Mouse (Mus musculus) lung, embryonic 14.5 days (tissue): ENCODE measurements around the gene Pet100. TPM values are rescaled to one million over a fixed set of nuclear protein-coding genes. Genes with fewer than 3 reads are reported as not detected.
A peak's percentile ranks its signal among the peaks of the same experiment; 100 is the strongest.

ENCODE experiments used
- ATAC-seq: fragments of 200-750 bp; cut with Nextera tagmentation; 2 replicates; pipeline ENCODE4 v1.8.0; 2017; ENCODE audit warnings: mild to moderate bottlenecking, moderate TSS enrichment, moderate library complexity; ENCODE audit not compliant: insufficient read depth
- DNase-seq: peaks from one replicate; pipeline ENCODE4 v3.0.0-alpha.2; 2015
- H3K27ac ChIP-seq: fragments of 300-500 bp; sonication (generic); 2 replicates; pipeline ENCODE4 v1.5.1; 2014; ENCODE audit warnings: low read depth, mild to moderate bottlenecking, moderate library complexity
- H3K27me3 ChIP-seq: fragments of 300-500 bp; sonication (generic); 2 replicates; pipeline ENCODE4 v1.6.1; 2014; ENCODE audit warnings: low read length, control low read depth; ENCODE audit not compliant: insufficient read depth
- H3K36me3 ChIP-seq: fragments of 300-500 bp; sonication (generic); 2 replicates; pipeline ENCODE4 v1.6.1; 2014; ENCODE audit warnings: control low read depth; ENCODE audit not compliant: insufficient read depth
- H3K4me1 ChIP-seq: fragments of 300-500 bp; sonication (generic); 2 replicates; pipeline ENCODE4 v1.6.1; 2014; ENCODE audit warnings: antibody characterized with exemption, control low read depth; ENCODE audit not compliant: insufficient read depth
- H3K4me2 ChIP-seq: fragments of 300-500 bp; sonication (generic); 2 replicates; pipeline ENCODE4 v1.6.1; 2014; ENCODE audit warnings: mild to moderate bottlenecking
- H3K4me3 ChIP-seq: fragments of 300-500 bp; sonication (generic); 2 replicates; pipeline ENCODE4 v1.5.1; 2014; ENCODE audit warnings: low read depth, low read length
- H3K9ac ChIP-seq: fragments of 300-500 bp; sonication (generic); 2 replicates; pipeline ENCODE4 v1.6.1; 2014
- H3K9me3 ChIP-seq: fragments of 300-500 bp; sonication (generic); 2 replicates; pipeline ENCODE4 v1.6.1; 2016; ENCODE audit warnings: low read depth, low read length, control low read depth
- CTCF ChIP-seq: IDR thresholded peaks from 2 replicates; pipeline ENCODE4 v1.5.1; 2016; ENCODE audit warnings: antibody characterized with exemption, low read depth
- WGBS: fragments of 180-500 bp; shearing (Covaris S2); extraction: QIAGEN DNeasy Blood & Tissue Kit; methylation state at CpG from one replicate; pipeline ENCODE4 v1.1.7; 2014; 5-methylcytosine and 5-hydroxymethylcytosine counted together
- polyA plus RNA-seq: library from polyadenylated mRNA; unstranded; fragments of >200 nt; fragmentation: Nextera tagmentation; extraction: Ambion mirVana; gene quantifications from 2 replicates; pipeline ENCODE4 v1.2.1, GENCODE M21; 2014

The Pet100 gene
- polyA plus RNA-seq, 1 experiment from 2014 or later = 79.4 TPM

DNA sequence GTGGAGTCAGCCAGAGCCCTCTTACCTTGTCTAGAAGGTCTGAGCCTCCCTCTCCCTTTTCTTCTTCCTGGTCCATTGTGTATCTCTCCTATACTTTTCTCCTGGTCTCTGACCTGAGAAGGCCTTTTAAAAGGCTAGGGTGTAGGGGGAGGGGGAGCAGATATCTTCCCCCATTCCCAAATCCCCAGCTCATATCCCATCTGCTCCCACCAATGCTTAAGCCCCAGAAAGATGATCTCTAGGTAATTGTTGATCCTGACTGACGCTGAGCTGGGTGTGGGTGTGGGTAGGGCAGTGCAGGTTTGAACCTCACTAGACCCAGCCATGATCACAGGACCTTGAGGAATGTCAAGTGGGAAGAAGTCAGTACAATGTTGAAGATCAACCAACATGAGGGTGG is 4.1 kb downstream of the Pet100 start, which contains the start of gene Pcp2:
Gene Pcp2 (minus strand): TSS at position 101 of the 400 bp plus-strand sequence.
- Histone ChIP-seq H3K27me3 (0 out of 2 replicates have a peak, but pooled peaks cover 5% of the 10 kb centered on the region), H3K36me3 (no peaks in the 10 kb centered on the region), H3K4me3 (no peak within 1 kb of the TSS), H3K9ac (no peak within 1 kb of the TSS), H3K27ac (no peak within 1 kb of the TSS), H3K9me3 (no peaks in the 10 kb centered on the region), H3K4me1 (no peaks in the 10 kb centered on the region), H3K4me2 (no peak within 1 kb of the TSS)
- TF ChIP-seq CTCF = no peak
- ATAC-seq = no peak
- 64% methylated on average over 1 of the region's 1 CpGs for WGBS
- DNase-seq = no peak

DNA sequence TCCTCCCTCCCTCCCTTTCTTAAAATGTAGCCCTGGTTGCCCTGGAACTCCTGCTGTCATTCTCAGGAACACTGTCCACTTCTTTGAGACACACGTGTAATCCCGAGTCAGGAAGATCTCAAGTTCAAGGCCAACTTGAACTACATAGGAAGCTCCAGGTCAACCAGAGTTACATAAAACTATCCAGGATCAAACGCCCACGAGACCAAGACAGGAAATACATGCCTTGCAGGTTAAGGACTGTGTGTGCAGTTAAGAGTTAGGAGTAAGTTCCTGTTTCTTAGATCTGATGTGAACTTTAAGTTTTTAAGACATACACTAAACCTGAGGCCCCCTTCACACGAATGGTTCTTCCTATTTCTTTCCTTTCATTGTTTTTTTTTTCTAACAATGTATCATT is 5.6 kb downstream of the Pet100 start:
- no peak for TF ChIP-seq CTCF
- WGBS = 45% methylated on average over 5 of the region's 5 CpGs
- H3K4me2 ChIP-seq = no peak overlapping the region
- 0 out of 2 replicates have a peak, but pooled peaks cover 5% of the 10 kb centered on the region for H3K27me3 ChIP-seq
- DNase-seq (no peak), ATAC-seq (no peak)
- no peak overlapping the region for H3K4me3 ChIP-seq
- H3K9me3 ChIP-seq = no peaks in the 10 kb centered on the region
- H3K9ac ChIP-seq = no peak overlapping the region
- no peaks in the 10 kb centered on the region for H3K4me1 ChIP-seq
- no peaks in the 10 kb centered on the region for H3K36me3 ChIP-seq
- H3K27ac ChIP-seq = no peak overlapping the region

- WGBS = 29% methylated on average over 5 of the region's 5 CpGs
- ATAC-seq (no peak), DNase-seq (peak; percentile 43)
- H3K4me1 ChIP-seq = no peaks in the 10 kb centered on the region
- no peaks in the 10 kb centered on the region for H3K36me3 ChIP-seq
- 0 out of 2 replicates have a peak, but pooled peaks cover 5% of the 10 kb centered on the region for H3K27me3 ChIP-seq
- no peak overlapping the region for H3K4me2 ChIP-seq
- no peak overlapping the region for H3K4me3 ChIP-seq
- no peak overlapping the region for H3K9ac ChIP-seq
- no peak overlapping the region for H3K27ac ChIP-seq
- peak; percentile 60 for TF ChIP-seq CTCF
- H3K9me3 ChIP-seq = no peaks in the 10 kb centered on the region
Observed at GRCm38 (mm10) chr8:3628014-3628413, 6.7 kb downstream of the Pet100 start.

- DNase-seq = peak; percentile 83
- WGBS = 5% methylated on average over 47 of the region's 47 CpGs
- ATAC-seq = peak; percentile 92
- Histone ChIP-seq H3K9me3 (no peaks in the 10 kb centered on the region), H3K27me3 (0 out of 2 replicates have a peak, but pooled peaks cover 5% of the 10 kb centered on the region), H3K9ac (peak within 1 kb of the TSS; percentile 56), H3K27ac (no peak within 1 kb of the TSS), H3K4me3 (peak within 1 kb of the TSS; percentile 59), H3K4me2 (peak within 1 kb of the TSS; percentile 62), H3K36me3 (0 out of 2 replicates have a peak, but pooled peaks cover 3% of the 10 kb centered on the region), H3K4me1 (no peaks in the 10 kb centered on the region)
- no peak for TF ChIP-seq CTCF
Observed at GRCm38 (mm10) chr8:3630647-3631477, 9.5 kb downstream of the Pet100 start, which contains the start of gene Stxbp2. Gene Stxbp2, plus strand, starts transcription at chr8:3630955.

GRCm38 (mm10) chr8:3631478-3631875 is 10.1 kb downstream of the Pet100 start:
- Histone ChIP-seq H3K9ac (peak overlapping the region; percentile 56), H3K4me3 (peak overlapping the region; percentile 59), H3K36me3 (0 out of 2 replicates have a peak, but pooled peaks cover 6% of the 10 kb centered on the region), H3K4me2 (peak overlapping the region; percentile 62), H3K4me1 (no peaks in the 10 kb centered on the region), H3K27me3 (0 out of 2 replicates have a peak, but pooled peaks cover 5% of the 10 kb centered on the region), H3K27ac (no peak overlapping the region), H3K9me3 (no peaks in the 10 kb centered on the region)
- ATAC-seq (peak; percentile 13; the same call in 1 of the 2 replicates), DNase-seq (no peak)
- 16% methylated on average over 8 of the region's 8 CpGs for WGBS
- TF ChIP-seq CTCF = no peak

- 16% methylated on average over 5 of the region's 5 CpGs for WGBS
- no peaks in the 10 kb centered on the region for H3K36me3 ChIP-seq
- no peaks in the 10 kb centered on the region for H3K27me3 ChIP-seq
- H3K9ac ChIP-seq = no peak overlapping the region
- H3K4me3 ChIP-seq = no peak overlapping the region
- TF ChIP-seq CTCF = peak; percentile 12; the same call in 1 of the 2 replicates
- no peaks in the 10 kb centered on the region for H3K9me3 ChIP-seq
- H3K4me1 ChIP-seq = no peaks in the 10 kb centered on the region
- ATAC-seq (peak; percentile 44; the same call in 1 of the 2 replicates), DNase-seq (peak; percentile 34)
- H3K4me2 ChIP-seq = no peak overlapping the region
- no peak overlapping the region for H3K27ac ChIP-seq
Observed at GRCm38 (mm10) chr8:3645804-3646203, 24.5 kb downstream of the Pet100 start.
